Mouse (Mus musculus) midbrain, embryonic 15.5 days (tissue): ENCODE data around the gene Siah1a. TPM values are rescaled to one million over a fixed set of nuclear protein-coding genes. Genes with fewer than 3 reads are reported as not detected.

Source experiments
- polyA plus RNA-seq: library from polyadenylated mRNA; unstranded; fragments of >200 nt; fragmentation: Nextera tagmentation; extraction: Ambion mirVana; gene quantifications from 2 replicates; pipeline ENCODE4 v1.2.1, GENCODE M21; 2015

Gene Siah1a
- polyA plus RNA-seq, 1 experiment from 2014 or later, result 74.8 TPM

Other genes with a start within 250 kb of the Siah1a start
- gene Abcc12, start 165.2 kb downstream of the Siah1a start, polyA plus RNA-seq, result 0.06 and 0.15 TPM in 2 replicates
- 84.7 and 86.6 TPM in 2 replicates for gene Lonp2, start 121.9 kb downstream of the Siah1a start, polyA plus RNA-seq
- gene Gm10638, start 235 bp downstream of the Siah1a start, polyA plus RNA-seq, result 5.8 and 6.4 TPM in 2 replicates
- gene N4bp1, start 139.3 kb upstream of the Siah1a start, polyA plus RNA-seq, result 11.4 and 11.8 TPM in 2 replicates